Mouse (Mus musculus) midbrain, postnatal 0 days (tissue): ENCODE results near the gene Wnt1. TPM values are rescaled to one million over a fixed set of nuclear protein-coding genes. Genes with fewer than 3 reads are reported as not detected.

Source experiments
- ATAC-seq: fragments of 200-750 bp; cut with Nextera tagmentation; 2 replicates; pipeline ENCODE4 v1.8.0; 2017; ENCODE audit warnings: moderate number of reproducible peaks, mild to moderate bottlenecking, moderate TSS enrichment, moderate library complexity; ENCODE audit not compliant: low FRiP score
- DNase-seq: peaks from one replicate; pipeline ENCODE4 v3.0.0-alpha.2; 2015; ENCODE audit warnings: low spot score
- H3K27ac ChIP-seq: fragments of 300-500 bp; sonication (generic); 2 replicates; pipeline ENCODE4 v1.5.1; 2014; ENCODE audit warnings: low read depth, mild to moderate bottlenecking, low read length, mixed read lengths
- H3K27me3 ChIP-seq: fragments of 300-500 bp; sonication (generic); 2 replicates; pipeline ENCODE4 v1.6.1; 2014; ENCODE audit warnings: low read length, control low read depth, mixed read lengths; ENCODE audit not compliant: insufficient read depth
- H3K36me3 ChIP-seq: fragments of 300-500 bp; sonication (generic); 2 replicates; pipeline ENCODE4 v1.6.1; 2014; ENCODE audit warnings: low read length, control low read depth, mixed read lengths; ENCODE audit not compliant: insufficient read depth
- H3K4me1 ChIP-seq: fragments of 300-500 bp; sonication (generic); 2 replicates; pipeline ENCODE4 v1.6.1; 2014; ENCODE audit warnings: mild to moderate bottlenecking, control low read depth, antibody characterized with exemption, low read length, mixed read lengths; ENCODE audit not compliant: insufficient read depth
- H3K4me2 ChIP-seq: fragments of 300-500 bp; sonication (generic); 2 replicates; pipeline ENCODE4 v1.6.1; 2014; ENCODE audit warnings: low read depth, mild to moderate bottlenecking, low read length, mixed read lengths; ENCODE audit not compliant: poor library complexity, severe bottlenecking
- H3K4me3 ChIP-seq: fragments of 300-500 bp; sonication (generic); 2 replicates; pipeline ENCODE4 v1.5.1; 2014; ENCODE audit warnings: low read depth, mild to moderate bottlenecking, low read length, moderate library complexity
- H3K9ac ChIP-seq: fragments of 300-500 bp; sonication (generic); replicated peaks from 2 replicates; pipeline ENCODE4 v1.6.1; 2014; ENCODE audit warnings: mild to moderate bottlenecking, low read length, moderate library complexity, mixed read lengths; ENCODE audit not compliant: poor library complexity, severe bottlenecking
- H3K9me3 ChIP-seq: fragments of 300-500 bp; sonication (generic); 2 replicates; pipeline ENCODE4 v1.6.1; 2016; ENCODE audit warnings: low read length, control low read depth
- CTCF ChIP-seq: IDR thresholded peaks from 2 replicates; pipeline ENCODE4 v1.5.1; 2016; ENCODE audit warnings: antibody characterized with exemption, mild to moderate bottlenecking
- WGBS: fragments of 180-500 bp; shearing (Covaris S2); extraction: QIAGEN DNeasy Blood & Tissue Kit; methylation state at CpG from one replicate; pipeline ENCODE4 v1.1.7; 2014; 5-methylcytosine and 5-hydroxymethylcytosine counted together
- polyA plus RNA-seq: library from polyadenylated mRNA; unstranded; fragments of >200 nt; fragmentation: Nextera tagmentation; extraction: Ambion mirVana; gene quantifications from 2 replicates; pipeline ENCODE4 v1.2.1, GENCODE M21; 2015
- total RNA-seq: library from RNA; depleted of rRNA; stranded (reverse); fragments of >200 nt; gene quantifications from 2 replicates; pipeline ENCODE4 v1.2.3, GENCODE M21; 2014

Wnt1 gene
- total and polyA plus RNA-seq, 2 experiments from 2014 or later: 0.33 to 0.81 TPM

DNA sequence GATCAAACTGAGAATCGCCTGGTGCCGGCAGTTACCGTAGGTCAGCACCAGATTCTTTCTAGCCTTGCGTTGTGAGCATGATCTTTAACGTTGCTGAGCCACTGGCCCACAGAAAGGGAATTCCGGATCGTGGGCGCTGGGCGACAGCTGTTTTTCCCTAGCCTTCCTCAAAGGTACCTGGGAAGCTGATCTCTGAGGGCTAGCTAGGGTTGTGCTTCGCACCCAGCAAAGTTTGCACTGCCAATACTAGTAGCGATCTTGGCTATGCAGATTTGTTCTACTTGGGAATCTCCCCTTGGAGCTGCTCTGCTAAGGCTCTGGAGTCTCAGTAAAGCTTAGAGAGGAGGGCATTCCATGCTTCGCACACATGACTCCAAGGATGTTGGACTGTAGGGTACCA lies 1.6 kb downstream of the Wnt1 start:
- H3K9me3 ChIP-seq: no peaks in the 10 kb centered on the region
- no peak for ATAC-seq
- H3K4me3 ChIP-seq: peak overlapping the region; percentile 19; the same call in 1 of the 2 replicates
- under 1% methylated on average over 12 of the region's 12 CpGs for WGBS
- no peak overlapping the region for H3K9ac ChIP-seq
- no peaks in the 10 kb centered on the region for H3K36me3 ChIP-seq
- H3K4me2 ChIP-seq: peak overlapping the region; percentile 29
- no peak for DNase-seq
- peaks cover 81% of the 10 kb centered on the region for H3K27me3 ChIP-seq
- no peaks in the 10 kb centered on the region; the same call in 1 of the 2 replicates for H3K4me1 ChIP-seq
- H3K27ac ChIP-seq: no peak overlapping the region
- TF ChIP-seq CTCF: no peak

DNA sequence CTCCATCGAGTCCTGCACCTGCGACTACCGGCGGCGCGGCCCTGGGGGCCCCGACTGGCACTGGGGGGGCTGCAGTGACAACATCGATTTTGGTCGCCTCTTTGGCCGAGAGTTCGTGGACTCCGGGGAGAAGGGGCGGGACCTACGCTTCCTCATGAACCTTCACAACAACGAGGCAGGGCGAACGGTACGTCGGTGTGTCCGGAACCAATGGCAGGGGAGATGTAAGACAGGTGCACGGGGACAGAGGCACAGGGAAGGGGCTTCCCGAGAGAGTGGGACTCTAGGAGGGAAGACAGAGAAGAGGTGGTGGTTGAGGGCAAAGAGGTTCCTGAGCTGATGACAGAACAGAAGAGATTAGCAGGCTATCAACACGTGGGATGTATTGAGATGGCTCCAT lies 2.1 kb downstream of the Wnt1 start:
- H3K4me1 ChIP-seq: no peaks in the 10 kb centered on the region; the same call in 1 of the 2 replicates
- DNase-seq: no peak
- H3K9ac ChIP-seq: no peak overlapping the region
- no peaks in the 10 kb centered on the region for H3K36me3 ChIP-seq
- no peak for TF ChIP-seq CTCF
- no peak overlapping the region for H3K27ac ChIP-seq
- H3K27me3 ChIP-seq: peaks cover 86% of the 10 kb centered on the region
- 1% methylated on average over 23 of the region's 23 CpGs for WGBS
- H3K4me2 ChIP-seq: no peak overlapping the region
- H3K9me3 ChIP-seq: no peaks in the 10 kb centered on the region
- ATAC-seq: no peak
- H3K4me3 ChIP-seq: no peak overlapping the region

DNA sequence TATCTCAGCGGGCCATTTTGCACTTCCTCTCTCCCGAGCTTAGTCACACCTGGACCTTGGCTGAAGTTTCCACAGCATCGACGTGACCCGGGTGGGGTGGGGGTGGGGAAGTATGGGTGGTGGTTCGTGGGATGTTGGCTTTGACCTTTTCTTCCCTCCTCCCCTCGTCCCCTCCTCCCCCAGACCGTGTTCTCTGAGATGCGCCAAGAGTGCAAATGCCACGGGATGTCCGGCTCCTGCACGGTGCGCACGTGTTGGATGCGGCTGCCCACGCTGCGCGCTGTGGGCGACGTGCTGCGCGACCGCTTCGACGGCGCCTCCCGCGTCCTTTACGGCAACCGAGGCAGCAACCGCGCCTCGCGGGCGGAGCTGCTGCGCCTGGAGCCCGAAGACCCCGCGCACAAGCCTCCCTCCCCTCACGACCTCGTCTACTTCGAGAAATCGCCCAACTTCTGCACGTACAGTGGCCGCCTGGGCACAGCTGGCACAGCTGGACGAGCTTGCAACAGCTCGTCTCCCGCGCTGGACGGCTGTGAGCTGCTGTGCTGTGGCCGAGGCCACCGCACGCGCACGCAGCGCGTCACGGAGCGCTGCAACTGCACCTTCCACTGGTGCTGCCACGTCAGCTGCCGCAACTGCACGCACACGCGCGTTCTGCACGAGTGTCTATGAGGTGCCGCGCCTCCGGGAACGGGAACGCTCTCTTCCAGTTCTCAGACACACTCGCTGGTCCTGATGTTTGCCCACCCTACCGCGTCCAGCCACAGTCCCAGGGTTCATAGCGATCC lies 2.8 kb downstream of the Wnt1 start:
- H3K36me3 ChIP-seq: no peaks in the 10 kb centered on the region
- DNase-seq (peak; percentile 71), ATAC-seq (peak; percentile 60; the same call in 1 of the 2 replicates)
- no peak for TF ChIP-seq CTCF
- peak overlapping the region; percentile 51 for H3K4me2 ChIP-seq
- H3K27ac ChIP-seq: no peak overlapping the region
- no peaks in the 10 kb centered on the region for H3K9me3 ChIP-seq
- H3K4me3 ChIP-seq: peak overlapping the region; percentile 36
- H3K4me1 ChIP-seq: no peaks in the 10 kb centered on the region; the same call in 1 of the 2 replicates
- H3K9ac ChIP-seq: 0 out of 2 replicates have a peak overlapping the region, but pooled peaks have one; percentile 13
- peaks cover 87% of the 10 kb centered on the region for H3K27me3 ChIP-seq
- WGBS: 1% methylated on average over 69 of the region's 75 CpGs

DNA sequence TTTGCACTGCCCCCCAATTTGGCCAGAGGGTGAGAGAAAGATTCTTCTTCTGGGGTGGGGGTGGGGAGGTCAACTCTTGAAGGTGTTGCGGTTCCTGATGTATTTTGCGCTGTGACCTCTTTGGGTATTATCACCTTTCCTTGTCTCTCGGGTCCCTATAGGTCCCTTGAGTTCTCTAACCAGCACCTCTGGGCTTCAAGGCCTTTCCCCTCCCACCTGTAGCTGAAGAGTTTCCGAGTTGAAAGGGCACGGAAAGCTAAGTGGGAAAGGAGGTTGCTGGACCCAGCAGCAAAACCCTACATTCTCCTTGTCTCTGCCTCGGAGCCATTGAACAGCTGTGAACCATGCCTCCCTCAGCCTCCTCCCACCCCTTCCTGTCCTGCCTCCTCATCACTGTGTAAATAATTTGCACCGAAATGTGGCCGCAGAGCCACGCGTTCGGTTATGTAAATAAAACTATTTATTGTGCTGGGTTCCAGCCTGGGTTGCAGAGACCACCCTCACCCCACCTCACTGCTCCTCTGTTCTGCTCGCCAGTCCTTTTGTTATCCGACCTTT lies 3.6 kb downstream of the Wnt1 start:
- WGBS: 7% methylated on average over 13 of the region's 13 CpGs
- no peaks in the 10 kb centered on the region for H3K36me3 ChIP-seq
- DNase-seq (no peak), ATAC-seq (no peak)
- H3K27me3 ChIP-seq: peaks cover 91% of the 10 kb centered on the region
- H3K9ac ChIP-seq: 0 out of 2 replicates have a peak overlapping the region, but pooled peaks have one; percentile 13
- peak overlapping the region; percentile 51 for H3K4me2 ChIP-seq
- no peaks in the 10 kb centered on the region; the same call in 1 of the 2 replicates for H3K4me1 ChIP-seq
- no peak overlapping the region for H3K27ac ChIP-seq
- no peaks in the 10 kb centered on the region for H3K9me3 ChIP-seq
- TF ChIP-seq CTCF: no peak
- H3K4me3 ChIP-seq: peak overlapping the region; percentile 36

DNA sequence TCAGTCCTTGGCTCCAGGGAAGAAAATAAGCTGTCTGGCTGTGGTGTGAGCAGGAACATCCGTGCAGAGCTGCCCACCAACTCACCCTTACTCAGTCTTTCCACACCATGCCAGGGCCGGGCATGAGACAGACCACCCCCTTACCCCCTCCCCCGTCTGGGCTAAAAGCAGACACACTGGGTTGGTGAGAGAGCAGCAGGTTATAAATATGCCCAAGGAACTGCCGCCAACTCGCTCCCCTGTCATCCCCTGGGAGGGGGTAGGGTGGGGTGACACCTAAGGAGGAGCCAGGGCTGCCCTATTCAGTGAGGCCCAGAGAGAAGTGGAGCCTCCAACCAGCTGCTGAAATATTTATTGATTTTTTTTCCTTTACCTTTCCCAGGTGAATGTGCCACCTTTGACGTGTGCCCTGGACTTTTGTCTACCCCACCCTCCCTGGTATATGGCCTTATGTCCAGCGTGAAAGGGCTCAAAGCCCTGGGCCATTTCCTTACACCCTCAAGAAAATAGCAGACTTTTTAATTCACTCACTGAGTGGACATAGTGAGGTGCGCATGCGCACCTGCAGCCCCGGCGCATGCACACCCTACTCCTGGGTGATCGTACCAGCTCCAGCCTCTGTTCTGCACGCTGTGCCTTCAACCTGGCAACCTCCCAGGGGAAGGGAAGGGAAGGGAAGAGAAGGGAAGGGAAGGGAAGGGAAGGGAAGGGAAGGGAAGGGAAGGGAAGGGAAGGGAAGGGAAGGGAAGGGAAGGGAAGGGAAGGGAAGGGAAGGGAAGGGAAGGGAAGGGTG lies 7.3 kb downstream of the Wnt1 start:
- Histone ChIP-seq H3K27me3 (peaks cover 85% of the 10 kb centered on the region), H3K4me2 (no peak overlapping the region), H3K4me3 (no peak overlapping the region), H3K27ac (no peak overlapping the region), H3K9me3 (no peaks in the 10 kb centered on the region), H3K4me1 (no peaks in the 10 kb centered on the region), H3K36me3 (no peaks in the 10 kb centered on the region), H3K9ac (no peak overlapping the region)
- TF ChIP-seq CTCF: no peak
- 5% methylated on average over 13 of the region's 13 CpGs for WGBS
- DNase-seq: peak; percentile 61
- no peak for ATAC-seq
